Mouse (Mus musculus): Measurements from ENCODE around the gene Hoxa4.

DNA sequence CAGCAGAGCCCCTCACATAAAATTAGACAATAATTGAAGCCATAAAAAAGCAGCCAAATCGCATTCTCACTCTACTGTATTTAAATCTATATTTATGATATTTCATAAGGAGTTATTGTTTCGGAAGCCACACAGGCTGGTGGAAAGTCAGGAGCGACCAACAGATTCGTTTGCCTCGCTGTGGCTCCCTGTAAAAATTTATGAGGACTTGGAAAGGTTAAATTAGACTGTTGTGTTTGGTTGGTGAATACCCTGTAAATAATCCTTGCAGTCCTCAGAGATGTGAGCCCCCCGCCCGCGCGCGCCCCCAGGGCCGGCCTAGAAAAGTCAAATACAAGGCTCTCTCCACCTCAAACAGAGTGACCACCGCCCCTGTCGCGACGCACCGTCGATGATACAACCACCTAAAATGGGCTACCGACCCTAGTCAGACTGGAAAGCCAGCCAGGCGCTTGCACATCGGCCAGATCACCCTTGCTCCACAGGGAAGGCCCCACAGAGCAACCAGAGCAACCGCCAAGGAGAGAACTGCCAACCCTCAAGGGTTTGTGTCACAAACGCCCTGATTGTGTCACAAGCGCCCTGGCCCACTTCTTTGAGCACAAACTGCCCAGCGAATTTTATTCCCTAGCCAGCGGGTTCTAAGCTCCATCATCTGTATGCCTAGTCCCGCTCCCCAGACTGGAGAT, 35.2 kb upstream of the Hoxa4 start:
- TF ChIP-seq POLR2A (IDR thresholded peaks at IDR 0.05; ENCODE audit: insufficient read depth, low read depth, low read length) (no peak), CTCF (IDR thresholded peaks at IDR 0.05; ENCODE audit: insufficient read depth, low read depth, low read length) (no peak)

Data from olfactory bulb, adult 2 months (tissue).